Mouse (Mus musculus): ENCODE measurements around the gene Ocln.

GRCm38 (mm10) chr13:100544220-100544662 lies 8.3 kb downstream of the Ocln start:
- no peak for TF ChIP-seq CTCF (IDR thresholded peaks at IDR 0.05; ENCODE audit: low read depth, low read length)
- no peak for TF ChIP-seq POLR2A (IDR thresholded peaks at IDR 0.05; ENCODE audit: insufficient read depth, low read length)
- TF ChIP-seq EP300 (IDR thresholded peaks at IDR 0.05; ENCODE audit: insufficient read depth, low read depth, low read length) = no peak
